Mouse (Mus musculus) G1E (cell line): ENCODE measurements around the gene Rapgef2.

Experiments
- CTCF ChIP-seq: IDR thresholded peaks from 2 replicates; pipeline ENCODE4 v1.5.1; 2012; ENCODE audit warnings: low read depth, low read length, inconsistent platforms, mixed read lengths
- GATA1 ChIP-seq: IDR thresholded peaks from 2 replicates; pipeline ENCODE4 v1.6.1; 2012; ENCODE audit warnings: borderline replicate concordance, low read length, inconsistent platforms, mixed read lengths
- GATA2 ChIP-seq: IDR thresholded peaks from 2 replicates; pipeline ENCODE4 v1.6.1; 2012; ENCODE audit warnings: low read depth, low read length, inconsistent platforms, borderline replicate concordance
- POLR2AphosphoS5 ChIP-seq: IDR thresholded peaks from 2 replicates; pipeline ENCODE4 v1.6.1; 2012; ENCODE audit warnings: low read depth, low read length, inconsistent platforms; ENCODE audit not compliant: insufficient replicate concordance
- TAL1 ChIP-seq: conservative IDR thresholded peaks from 2 replicates; pipeline ENCODE4 v1.6.1; 2012; ENCODE audit warnings: low read depth, low read length, inconsistent platforms, mixed read lengths

- TF ChIP-seq TAL1 (no peak), CTCF (no peak), GATA1 (no peak), POLR2AphosphoS5 (no peak), GATA2 (no peak)
Observed at GRCm38 (mm10) chr3:79088461-79088860, 197.9 kb downstream of the Rapgef2 start.
